Mouse (Mus musculus): ENCODE measurements at regions not wholly inside any gene's neighbourhood (a gene's known extent, or its start where the extent isn't known, plus 50 kb on each side); places are given as distances from the start of the nearest gene placed in this dataset.

DNA sequence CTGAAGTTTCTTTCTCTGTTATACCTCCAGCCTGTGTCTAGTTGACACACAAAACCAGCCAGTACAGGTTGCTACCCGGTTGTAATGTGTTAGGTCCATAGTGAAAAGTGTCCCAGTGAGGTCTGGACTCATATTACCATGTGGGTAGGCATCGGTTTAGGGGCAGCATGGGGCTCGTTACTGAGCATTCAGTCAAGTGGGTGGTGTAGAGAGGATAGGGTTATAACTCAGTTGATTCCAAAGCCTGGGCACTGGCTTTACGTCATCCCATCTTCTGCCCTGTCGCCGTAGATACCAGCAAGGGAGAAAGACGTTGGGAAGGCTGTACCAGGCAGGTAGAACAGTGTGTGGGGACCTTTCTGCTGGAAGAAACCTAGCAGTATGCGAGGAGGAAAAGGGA lies 129.2 kb upstream of the Slc38a2 start:
- H3ac ChIP-seq (ENCODE audit: control insufficient read depth, insufficient read length, low read depth) = no peak overlapping the region
- H3K36me3 ChIP-seq (ENCODE audit: control insufficient read depth, insufficient read depth) = no peaks in the 10 kb centered on the region
- no peak overlapping the region for H3K4me3 ChIP-seq (ENCODE audit: insufficient read depth, poor library complexity, severe bottlenecking)
- no peaks in the 10 kb centered on the region for H3K79me2 ChIP-seq (ENCODE audit: control insufficient read depth, insufficient read depth)
- no peaks in the 10 kb centered on the region for H3K79me3 ChIP-seq (ENCODE audit: low read depth)
- TF ChIP-seq MYOG (IDR thresholded peaks at IDR 0.05; ENCODE audit: control insufficient read depth, extremely low read depth, insufficient read length) = no peak
- no peak for TF ChIP-seq MYOD1 (IDR thresholded peaks at IDR 0.05; ENCODE audit: control insufficient read depth, insufficient read length, low read depth)
- no peak for TF ChIP-seq CEBPB (IDR thresholded peaks at IDR 0.05; ENCODE audit: low read depth)
- TF ChIP-seq MAX (IDR thresholded peaks at IDR 0.05) = no peak
- no peak for TF ChIP-seq FOSL1 (IDR thresholded peaks at IDR 0.05; ENCODE audit: insufficient read depth, low read length, poor library complexity, severe bottlenecking)
- no peak for TF ChIP-seq CTCF (IDR thresholded peaks at IDR 0.05; ENCODE audit: control insufficient read depth, insufficient read depth, insufficient read length)
- no peak for TF ChIP-seq USF1 (IDR thresholded peaks at IDR 0.05; ENCODE audit: low read depth)
- no peaks in the 10 kb centered on the region for H3K27me3 ChIP-seq (ENCODE audit: control insufficient read depth, insufficient read depth, insufficient read length)

DNA sequence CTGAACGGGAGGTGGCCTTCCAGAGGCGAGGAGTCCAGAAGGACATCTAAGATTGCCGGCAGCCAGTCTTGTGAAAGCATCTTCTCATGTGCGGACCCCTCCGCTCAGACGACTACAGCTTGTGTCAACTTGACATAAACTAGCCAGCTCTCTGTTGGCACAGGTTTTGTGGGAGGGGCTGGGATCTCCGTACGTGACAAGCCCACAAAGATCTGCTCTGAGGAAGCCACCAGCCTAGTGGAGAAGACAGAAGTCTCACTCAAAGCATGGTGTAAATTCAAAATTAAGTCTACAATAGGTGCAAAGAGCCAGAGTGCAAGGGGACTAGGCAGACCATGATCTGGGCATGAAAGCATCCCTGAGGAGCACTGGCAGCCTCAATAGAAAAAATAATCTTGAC lies 128.4 kb upstream of the Slc38a2 start:
- H3K4me3 ChIP-seq (ENCODE audit: insufficient read depth, poor library complexity, severe bottlenecking) = no peak overlapping the region
- no peak for TF ChIP-seq USF1 (IDR thresholded peaks at IDR 0.05; ENCODE audit: low read depth)
- TF ChIP-seq CTCF (IDR thresholded peaks at IDR 0.05; ENCODE audit: control insufficient read depth, insufficient read depth, insufficient read length) = no peak
- TF ChIP-seq CEBPB (IDR thresholded peaks at IDR 0.05; ENCODE audit: low read depth) = no peak
- no peak for TF ChIP-seq MYOD1 (IDR thresholded peaks at IDR 0.05; ENCODE audit: control insufficient read depth, insufficient read length, low read depth)

DNA sequence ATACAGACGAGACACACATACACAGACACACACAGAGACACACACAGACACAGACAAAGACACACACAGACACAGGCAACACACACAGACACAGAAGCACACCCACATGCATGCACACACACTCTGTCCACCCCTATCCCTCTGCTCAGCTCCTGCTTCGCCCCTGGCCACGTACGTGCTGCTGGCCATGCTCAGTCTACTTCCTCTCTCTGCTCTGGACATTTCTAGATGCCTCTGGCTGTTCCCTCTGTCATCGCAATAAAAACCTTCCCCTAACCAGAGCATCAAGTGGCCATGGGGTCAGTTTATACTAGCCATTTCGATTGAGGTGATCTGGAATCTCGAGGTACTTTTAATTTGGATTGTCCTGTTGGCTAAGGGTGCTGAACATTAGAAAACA lies 118.9 kb upstream of the Slc38a2 start:
- no peak overlapping the region for H3K4me3 ChIP-seq (ENCODE audit: insufficient read depth, poor library complexity, severe bottlenecking)
- H3ac ChIP-seq (ENCODE audit: control insufficient read depth, insufficient read length, low read depth) = no peak overlapping the region
- no peak for TF ChIP-seq MYOD1 (IDR thresholded peaks at IDR 0.05; ENCODE audit: control insufficient read depth, insufficient read length, low read depth)
- TF ChIP-seq MYOG (IDR thresholded peaks at IDR 0.05; ENCODE audit: control insufficient read depth, extremely low read depth, insufficient read length) = no peak
- no peak for TF ChIP-seq FOSL1 (IDR thresholded peaks at IDR 0.05; ENCODE audit: insufficient read depth, low read length, poor library complexity, severe bottlenecking)
- no peak for TF ChIP-seq CTCF (IDR thresholded peaks at IDR 0.05; ENCODE audit: control insufficient read depth, insufficient read depth, insufficient read length)
- TF ChIP-seq MAX (IDR thresholded peaks at IDR 0.05) = no peak
- TF ChIP-seq USF1 (IDR thresholded peaks at IDR 0.05; ENCODE audit: low read depth) = no peak
- no peak for TF ChIP-seq CEBPB (IDR thresholded peaks at IDR 0.05; ENCODE audit: low read depth)
- no peaks in the 10 kb centered on the region for H3K27me3 ChIP-seq (ENCODE audit: control insufficient read depth, insufficient read depth, insufficient read length)
- no peaks in the 10 kb centered on the region for H3K79me3 ChIP-seq (ENCODE audit: low read depth)
- H3K79me2 ChIP-seq (ENCODE audit: control insufficient read depth, insufficient read depth) = no peaks in the 10 kb centered on the region
- no peaks in the 10 kb centered on the region for H3K36me3 ChIP-seq (ENCODE audit: control insufficient read depth, insufficient read depth)

More for the DNA sequence above, 128.4 kb upstream of the Slc38a2 start:
- H3K27me3 ChIP-seq (ENCODE audit: control insufficient read depth, insufficient read depth, insufficient read length) = no peaks in the 10 kb centered on the region
- no peaks in the 10 kb centered on the region for H3K79me2 ChIP-seq (ENCODE audit: control insufficient read depth, insufficient read depth)
- no peaks in the 10 kb centered on the region for H3K79me3 ChIP-seq (ENCODE audit: low read depth)
- H3ac ChIP-seq (ENCODE audit: control insufficient read depth, insufficient read length, low read depth) = no peak overlapping the region
- H3K36me3 ChIP-seq (ENCODE audit: control insufficient read depth, insufficient read depth) = no peaks in the 10 kb centered on the region

GRCm38 (mm10) chr15:96817626-96818025 lies 118.1 kb upstream of the Slc38a2 start:
- TF ChIP-seq CTCF (IDR thresholded peaks at IDR 0.05; ENCODE audit: control insufficient read depth, insufficient read depth, insufficient read length) (no peak), FOSL1 (IDR thresholded peaks at IDR 0.05; ENCODE audit: insufficient read depth, low read length, poor library complexity, severe bottlenecking) (no peak), CEBPB (IDR thresholded peaks at IDR 0.05; ENCODE audit: low read depth) (no peak), MYOD1 (IDR thresholded peaks at IDR 0.05; ENCODE audit: control insufficient read depth, insufficient read length, low read depth) (no peak), USF1 (IDR thresholded peaks at IDR 0.05; ENCODE audit: low read depth) (no peak), MYOG (IDR thresholded peaks at IDR 0.05; ENCODE audit: control insufficient read depth, extremely low read depth, insufficient read length) (no peak), MAX (IDR thresholded peaks at IDR 0.05) (no peak)
- Histone ChIP-seq H3K27me3 (ENCODE audit: control insufficient read depth, insufficient read depth, insufficient read length) (no peaks in the 10 kb centered on the region), H3K79me3 (ENCODE audit: low read depth) (no peaks in the 10 kb centered on the region), H3K79me2 (ENCODE audit: control insufficient read depth, insufficient read depth) (no peaks in the 10 kb centered on the region), H3ac (ENCODE audit: control insufficient read depth, insufficient read length, low read depth) (no peak overlapping the region), H3K36me3 (ENCODE audit: control insufficient read depth, insufficient read depth) (no peaks in the 10 kb centered on the region), H3K4me3 (ENCODE audit: insufficient read depth, poor library complexity, severe bottlenecking) (no peak overlapping the region)

GRCm38 (mm10) chr15:96816997-96817570 lies 117.6 kb upstream of the Slc38a2 start:
- Histone ChIP-seq H3K4me3 (ENCODE audit: insufficient read depth, poor library complexity, severe bottlenecking) (no peak overlapping the region), H3K79me3 (ENCODE audit: low read depth) (no peaks in the 10 kb centered on the region), H3K27me3 (ENCODE audit: control insufficient read depth, insufficient read depth, insufficient read length) (no peaks in the 10 kb centered on the region)

GRCm38 (mm10) chr15:96813472-96813871 lies 113.9 kb upstream of the Slc38a2 start:
- Histone ChIP-seq H3K79me2 (ENCODE audit: control insufficient read depth, insufficient read depth) (no peaks in the 10 kb centered on the region), H3K79me3 (ENCODE audit: low read depth) (no peaks in the 10 kb centered on the region), H3K4me3 (ENCODE audit: insufficient read depth, poor library complexity, severe bottlenecking) (no peak overlapping the region), H3K27me3 (ENCODE audit: control insufficient read depth, insufficient read depth, insufficient read length) (no peaks in the 10 kb centered on the region), H3ac (ENCODE audit: control insufficient read depth, insufficient read length, low read depth) (no peak overlapping the region), H3K36me3 (ENCODE audit: control insufficient read depth, insufficient read depth) (no peaks in the 10 kb centered on the region)
- no peak for TF ChIP-seq MYOG (IDR thresholded peaks at IDR 0.05; ENCODE audit: control insufficient read depth, extremely low read depth, insufficient read length)
- no peak for TF ChIP-seq FOSL1 (IDR thresholded peaks at IDR 0.05; ENCODE audit: insufficient read depth, low read length, poor library complexity, severe bottlenecking)

More at GRCm38 (mm10) chr15:96816997-96817570, 117.6 kb upstream of the Slc38a2 start:
- Histone ChIP-seq H3K79me2 (ENCODE audit: control insufficient read depth, insufficient read depth) (no peaks in the 10 kb centered on the region), H3ac (ENCODE audit: control insufficient read depth, insufficient read length, low read depth) (no peak overlapping the region), H3K36me3 (ENCODE audit: control insufficient read depth, insufficient read depth) (no peaks in the 10 kb centered on the region)
- TF ChIP-seq CTCF (IDR thresholded peaks at IDR 0.05; ENCODE audit: control insufficient read depth, insufficient read depth, insufficient read length) (no peak), CEBPB (IDR thresholded peaks at IDR 0.05; ENCODE audit: low read depth) (no peak), MYOG (IDR thresholded peaks at IDR 0.05; ENCODE audit: control insufficient read depth, extremely low read depth, insufficient read length) (no peak), MYOD1 (IDR thresholded peaks at IDR 0.05; ENCODE audit: control insufficient read depth, insufficient read length, low read depth) (no peak), FOSL1 (IDR thresholded peaks at IDR 0.05; ENCODE audit: insufficient read depth, low read length, poor library complexity, severe bottlenecking) (no peak), MAX (IDR thresholded peaks at IDR 0.05) (no peak), USF1 (IDR thresholded peaks at IDR 0.05; ENCODE audit: low read depth) (no peak)
